Mouse (Mus musculus) embryonic facial prominence, embryonic 13.5 days (tissue): ENCODE results near the gene Zfp93. TPM values are rescaled to one million over a fixed set of nuclear protein-coding genes. Genes with fewer than 3 reads are reported as not detected.
"Not testable (repeated sequence)": the region's sequence is repeated elsewhere in the genome, so short reads cannot be mapped to it uniquely, and the experiment has no call there.

Experiments
- ATAC-seq: fragments of 200-750 bp; cut with Nextera tagmentation; 2 replicates; pipeline ENCODE4 v1.8.0; 2017; ENCODE audit warnings: low read depth; ENCODE audit not compliant: insufficient number of reproducible peaks, insufficient read depth, low FRiP score, low TSS enrichment
- H3K27ac ChIP-seq: fragments of 300-500 bp; sonication (generic); 2 replicates; pipeline ENCODE4 v1.5.1; 2015; ENCODE audit warnings: moderate library complexity, mild to moderate bottlenecking, inconsistent platforms
- H3K27me3 ChIP-seq: fragments of 300-500 bp; sonication (generic); 2 replicates; pipeline ENCODE4 v1.6.1; 2015; ENCODE audit warnings: mild to moderate bottlenecking, inconsistent platforms
- H3K36me3 ChIP-seq: fragments of 300-500 bp; sonication (generic); 2 replicates; pipeline ENCODE4 v1.6.1; 2015; ENCODE audit warnings: mild to moderate bottlenecking, inconsistent platforms
- H3K4me1 ChIP-seq: fragments of 300-500 bp; sonication (generic); 2 replicates; pipeline ENCODE4 v1.6.1; 2015; ENCODE audit warnings: inconsistent platforms
- H3K4me2 ChIP-seq: fragments of 300-500 bp; sonication (generic); 2 replicates; pipeline ENCODE4 v1.6.1; 2015; ENCODE audit warnings: moderate library complexity, mild to moderate bottlenecking, inconsistent platforms
- H3K4me3 ChIP-seq: fragments of 300-500 bp; sonication (generic); 2 replicates; pipeline ENCODE4 v1.5.1; 2015; ENCODE audit warnings: mild to moderate bottlenecking, inconsistent platforms
- H3K9ac ChIP-seq: fragments of 300-500 bp; sonication (generic); 2 replicates; pipeline ENCODE4 v1.6.1; 2015; ENCODE audit warnings: mild to moderate bottlenecking, inconsistent platforms
- H3K9me3 ChIP-seq: fragments of 300-500 bp; sonication (generic); 2 replicates; pipeline ENCODE4 v1.6.1; 2016; ENCODE audit warnings: inconsistent platforms
- WGBS: fragments of 180-500 bp; shearing (Covaris S2); methylation state at CpG from one replicate; pipeline ENCODE4 v1.1.7; 2015; ENCODE audit warnings: mixed read lengths; 5-methylcytosine and 5-hydroxymethylcytosine counted together
- polyA plus RNA-seq: library from polyadenylated mRNA; unstranded; fragments of >200 nt; fragmentation: Nextera tagmentation; extraction: Ambion mirVana; gene quantifications from 2 replicates; pipeline ENCODE4 v1.2.1, GENCODE M21; 2015

The Zfp93 gene
- polyA plus RNA-seq, 1 experiment from 2014 or later: 10.7 TPM

DNA sequence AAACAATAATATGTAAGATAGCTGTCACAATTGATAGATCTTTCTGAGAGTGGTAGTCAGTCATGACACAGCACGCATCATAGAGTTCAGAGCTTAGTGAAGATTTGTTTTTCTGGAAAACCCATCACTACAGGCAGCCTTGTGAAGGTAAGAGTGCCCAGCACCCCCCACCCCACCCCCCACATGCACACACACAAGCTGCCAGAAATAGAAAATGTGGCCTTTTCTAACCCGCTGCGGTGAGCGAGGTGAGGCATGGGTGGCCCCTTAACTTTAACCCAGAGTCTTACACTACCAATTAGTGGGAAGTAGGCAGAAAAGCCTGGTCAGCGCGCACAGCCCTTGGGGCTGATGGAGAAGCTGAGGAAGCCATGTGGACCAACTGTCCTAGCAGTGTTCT lies 971 bp downstream of the Zfp93 start:
- H3K4me1 ChIP-seq: peaks cover 4% of the 10 kb centered on the region
- H3K4me3 ChIP-seq: no peak overlapping the region
- WGBS: 96% methylated on average over 6 of the region's 6 CpGs
- H3K27me3 ChIP-seq: no peaks in the 10 kb centered on the region
- peaks cover 34% of the 10 kb centered on the region for H3K36me3 ChIP-seq
- H3K27ac ChIP-seq: no peak overlapping the region
- H3K4me2 ChIP-seq: peak overlapping the region; percentile 76
- ATAC-seq: no peak
- H3K9me3 ChIP-seq: no peaks in the 10 kb centered on the region
- H3K9ac ChIP-seq: no peak overlapping the region

DNA sequence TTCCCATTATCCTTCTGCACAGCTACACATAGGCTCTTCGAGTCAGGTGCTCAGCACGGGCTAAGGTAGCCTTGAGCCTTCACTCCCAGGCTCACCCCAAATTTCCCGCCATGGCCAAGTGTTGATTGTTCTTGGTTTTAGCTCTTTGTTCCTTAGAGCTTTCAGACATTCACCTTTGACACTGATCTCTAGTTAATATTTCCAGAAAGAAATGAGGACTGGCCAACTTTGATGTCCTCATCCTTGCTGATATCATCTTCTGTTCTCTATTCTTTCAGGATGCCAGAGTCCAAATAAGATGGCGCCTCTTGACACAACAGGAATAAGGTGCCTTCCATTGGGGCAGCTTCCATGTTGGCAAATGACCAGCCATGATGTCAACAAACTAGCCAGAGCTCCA lies 4.2 kb downstream of the Zfp93 start:
- no peaks in the 10 kb centered on the region for H3K9me3 ChIP-seq
- H3K4me2 ChIP-seq: no peak overlapping the region
- no peaks in the 10 kb centered on the region for H3K27me3 ChIP-seq
- no peak overlapping the region for H3K9ac ChIP-seq
- H3K36me3 ChIP-seq: peaks cover 47% of the 10 kb centered on the region
- ATAC-seq: no peak
- H3K27ac ChIP-seq: no peak overlapping the region
- 92% methylated on average over 4 of the region's 4 CpGs for WGBS
- peaks cover 4% of the 10 kb centered on the region for H3K4me1 ChIP-seq
- no peak overlapping the region for H3K4me3 ChIP-seq

DNA sequence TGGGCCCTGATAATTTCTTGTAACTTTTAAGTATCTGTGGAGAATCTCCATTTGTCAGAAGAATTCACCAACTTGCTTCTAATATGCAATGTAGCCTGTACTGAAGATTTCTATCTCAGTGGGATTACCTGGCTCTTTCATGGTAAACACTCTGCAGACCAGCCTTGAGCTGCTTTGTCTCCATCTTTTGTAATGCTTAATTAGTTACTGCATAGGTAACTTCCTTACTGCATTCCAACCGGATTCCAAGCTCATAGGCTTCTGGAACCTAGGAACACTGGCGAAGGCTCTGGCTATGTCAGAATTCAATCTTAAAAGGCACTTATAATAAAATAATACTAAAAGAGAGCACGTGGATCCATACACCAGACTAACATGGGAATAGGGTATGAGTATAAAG lies 8.6 kb downstream of the Zfp93 start:
- ATAC-seq, H3K4me3 ChIP-seq, H3K4me2 ChIP-seq, H3K4me1 ChIP-seq, H3K27ac ChIP-seq, H3K9me3 ChIP-seq, H3K9ac ChIP-seq, H3K27me3 ChIP-seq: not testable (repeated sequence)
- 86% methylated on average over 3 of the region's 3 CpGs for WGBS
- peaks cover 37% of the 10 kb centered on the region for H3K36me3 ChIP-seq

DNA sequence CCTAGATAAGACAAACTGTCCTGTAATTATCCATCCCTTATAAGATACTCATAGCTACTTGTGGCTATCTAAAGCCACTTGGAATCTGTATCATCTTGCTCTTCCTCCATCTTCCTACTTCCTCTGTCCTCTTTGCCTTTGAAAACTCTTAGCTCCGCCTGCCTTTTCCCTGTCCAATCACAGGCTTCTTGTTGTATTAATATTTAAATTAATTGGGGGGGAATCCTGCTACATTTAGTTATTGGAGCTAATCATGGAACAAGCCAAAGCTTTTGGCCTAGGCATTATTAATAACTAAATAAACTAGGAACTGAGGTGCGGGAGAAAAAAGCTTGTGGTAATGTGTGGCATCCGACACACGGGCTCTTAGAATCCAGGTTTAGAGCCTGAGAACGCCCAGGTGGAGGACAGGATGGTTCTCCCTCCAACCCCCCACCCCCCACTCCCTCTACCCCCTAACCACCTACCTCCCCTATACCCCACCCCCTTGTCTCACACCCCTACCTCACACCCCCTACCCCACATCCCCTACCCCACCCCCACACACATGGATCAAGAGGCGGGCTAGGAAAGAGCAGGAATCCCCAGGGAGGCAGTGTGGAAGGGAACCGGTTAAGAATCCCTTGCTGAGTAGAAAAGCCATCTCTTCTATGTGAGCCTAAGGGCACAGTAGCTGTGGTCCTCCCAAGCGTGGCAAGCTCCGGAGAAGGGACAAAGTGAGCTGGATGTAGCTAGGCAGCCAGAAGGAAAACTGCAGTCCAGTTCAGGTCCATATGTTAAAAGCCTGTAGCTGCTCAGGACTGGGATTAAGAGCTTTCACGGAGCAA lies 10.0 kb downstream of the Zfp93 start:
- H3K4me3 ChIP-seq: no peak overlapping the region
- no peak for ATAC-seq
- WGBS: 50% methylated on average over 10 of the region's 10 CpGs

DNA sequence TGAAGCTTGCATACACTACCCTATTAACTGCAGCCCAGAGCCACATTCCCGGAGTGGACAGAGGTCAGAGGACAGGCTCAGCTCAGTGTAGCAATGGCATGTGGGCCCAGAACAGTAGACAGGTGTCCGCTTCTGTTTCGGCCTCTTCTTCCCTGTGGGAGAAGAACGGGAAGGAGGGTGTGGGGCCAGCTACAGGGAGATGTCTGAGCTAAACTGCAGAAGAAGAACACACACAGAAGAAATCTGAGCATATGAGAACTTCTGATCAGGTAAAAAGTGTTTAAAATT lies 10.6 kb downstream of the Zfp93 start:
- WGBS: 45% methylated on average over 4 of the region's 4 CpGs
- H3K4me3 ChIP-seq: no peak overlapping the region

More for the DNA sequence above, 10.0 kb downstream of the Zfp93 start:
- no peak overlapping the region for H3K4me2 ChIP-seq
- peaks cover 22% of the 10 kb centered on the region for H3K36me3 ChIP-seq
- no peak overlapping the region for H3K27ac ChIP-seq
- no peaks in the 10 kb centered on the region for H3K9me3 ChIP-seq
- no peaks in the 10 kb centered on the region for H3K27me3 ChIP-seq
- no peaks in the 10 kb centered on the region for H3K4me1 ChIP-seq
- H3K9ac ChIP-seq: no peak overlapping the region

DNA sequence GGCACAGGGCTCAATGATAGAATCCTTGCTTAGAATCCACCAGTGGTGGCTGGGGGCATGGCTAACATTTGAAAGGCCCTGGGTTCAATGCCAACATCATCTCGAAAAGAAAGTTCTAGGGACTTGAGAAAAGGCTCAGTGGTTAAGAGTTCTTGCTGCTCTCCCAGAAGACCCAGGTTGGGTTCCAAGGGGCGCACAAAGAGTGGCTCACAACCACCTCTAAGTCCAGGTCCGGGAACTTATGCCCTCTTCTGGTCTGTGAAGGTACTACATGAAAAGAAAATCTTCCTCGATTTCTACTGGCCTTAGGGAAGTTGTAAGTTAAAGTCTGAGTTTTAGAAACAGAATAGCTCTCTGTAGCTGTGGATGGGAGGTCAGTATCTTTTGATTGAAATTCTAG lies 15.9 kb downstream of the Zfp93 start:
- WGBS: 46% methylated on average over 4 of the region's 4 CpGs
- no peak for ATAC-seq

More for the DNA sequence above, 10.6 kb downstream of the Zfp93 start:
- Histone ChIP-seq H3K9me3 (no peaks in the 10 kb centered on the region), H3K4me1 (no peaks in the 10 kb centered on the region), H3K4me2 (no peak overlapping the region), H3K36me3 (peaks cover 16% of the 10 kb centered on the region), H3K9ac (no peak overlapping the region), H3K27me3 (no peaks in the 10 kb centered on the region), H3K27ac (no peak overlapping the region)
- ATAC-seq: no peak

DNA sequence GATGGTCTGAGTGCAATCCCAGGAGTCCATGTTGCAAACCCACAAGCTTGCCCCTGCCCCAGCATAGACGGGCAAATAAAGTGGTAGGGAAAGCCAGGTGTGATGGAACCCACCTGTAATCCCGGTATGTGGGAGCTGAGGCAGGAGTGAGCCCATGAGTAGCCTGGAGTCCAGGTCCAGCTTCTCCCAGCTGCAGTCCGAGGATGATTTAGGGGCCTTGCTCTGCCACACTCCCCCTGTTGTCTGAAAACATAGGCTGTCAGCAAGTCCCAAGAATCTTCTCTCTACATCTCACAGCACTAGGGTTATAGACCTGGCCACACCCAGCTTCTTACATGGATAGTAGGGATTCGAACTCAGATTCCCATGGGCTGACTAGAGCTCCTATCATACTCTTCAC lies 16.7 kb downstream of the Zfp93 start:
- peaks cover 6% of the 10 kb centered on the region for H3K9me3 ChIP-seq
- 83% methylated on average over 4 of the region's 4 CpGs for WGBS
- H3K9ac ChIP-seq: no peak overlapping the region
- no peak overlapping the region for H3K4me3 ChIP-seq
- ATAC-seq: no peak
- no peaks in the 10 kb centered on the region for H3K27me3 ChIP-seq
- no peak overlapping the region for H3K4me2 ChIP-seq
- H3K36me3 ChIP-seq: peaks cover 52% of the 10 kb centered on the region
- H3K4me1 ChIP-seq: no peaks in the 10 kb centered on the region
- H3K27ac ChIP-seq: no peak overlapping the region

More for the DNA sequence above, 15.9 kb downstream of the Zfp93 start:
- no peak overlapping the region for H3K4me3 ChIP-seq
- peaks cover 1% of the 10 kb centered on the region; the same call in 1 of the 2 replicates for H3K9me3 ChIP-seq
- H3K9ac ChIP-seq: no peak overlapping the region
- no peaks in the 10 kb centered on the region for H3K4me1 ChIP-seq
- H3K4me2 ChIP-seq: no peak overlapping the region
- no peak overlapping the region for H3K27ac ChIP-seq
- no peaks in the 10 kb centered on the region for H3K27me3 ChIP-seq
- H3K36me3 ChIP-seq: peaks cover 44% of the 10 kb centered on the region

DNA sequence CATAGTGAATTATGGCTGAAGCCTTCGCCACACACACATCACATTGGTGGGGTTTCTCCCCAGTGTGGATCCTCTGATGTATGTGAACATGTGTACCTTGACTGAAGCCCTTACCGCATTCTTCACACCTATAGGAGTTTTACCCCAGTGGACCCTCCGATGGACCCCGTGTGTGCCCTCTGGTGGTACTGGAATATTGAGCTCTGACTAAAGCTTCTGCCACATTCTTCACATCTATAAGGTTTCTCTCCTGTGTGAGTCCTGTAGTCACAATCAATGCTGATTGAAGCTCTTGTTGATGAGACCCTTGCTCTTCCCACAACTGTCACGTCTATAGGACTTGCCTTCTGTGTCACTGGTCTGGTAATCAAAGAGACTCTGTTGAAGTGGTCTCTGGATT lies 17.4 kb downstream of the Zfp93 start:
- H3K4me1 ChIP-seq: no peaks in the 10 kb centered on the region
- peaks cover 6% of the 10 kb centered on the region for H3K9me3 ChIP-seq
- no peak overlapping the region for H3K4me2 ChIP-seq
- H3K27me3 ChIP-seq: no peaks in the 10 kb centered on the region
- H3K36me3 ChIP-seq: peaks cover 60% of the 10 kb centered on the region
- no peak for ATAC-seq
- no peak overlapping the region for H3K27ac ChIP-seq
- WGBS: 86% methylated on average over 5 of the region's 5 CpGs
- no peak overlapping the region for H3K4me3 ChIP-seq
- H3K9ac ChIP-seq: no peak overlapping the region

DNA sequence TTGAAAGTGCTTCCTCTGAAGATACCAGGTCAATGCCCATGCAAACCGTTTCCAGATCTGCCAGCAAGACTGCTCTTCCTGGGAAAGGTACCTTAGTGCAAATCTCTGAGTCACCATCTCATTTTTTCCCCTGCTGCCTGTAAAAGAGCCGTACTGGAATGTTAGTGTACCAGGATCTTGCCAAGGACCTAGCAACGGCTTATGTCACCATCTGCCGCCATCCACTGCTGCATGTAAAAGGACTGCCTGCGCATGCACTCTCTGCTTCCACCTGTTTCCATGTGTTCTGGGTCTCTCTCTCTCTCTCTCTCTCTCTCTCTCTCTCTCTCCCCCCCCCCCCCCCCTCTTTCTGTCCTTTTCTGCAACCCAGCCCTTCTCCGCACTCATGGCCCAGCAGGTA lies 18.3 kb downstream of the Zfp93 start:
- no peak overlapping the region for H3K4me3 ChIP-seq
- peaks cover 6% of the 10 kb centered on the region for H3K9me3 ChIP-seq
- H3K36me3 ChIP-seq: peaks cover 68% of the 10 kb centered on the region
- H3K4me1 ChIP-seq: no peaks in the 10 kb centered on the region
- no peak for ATAC-seq
- H3K27me3 ChIP-seq: no peaks in the 10 kb centered on the region
- H3K27ac ChIP-seq: no peak overlapping the region
- 93% methylated on average over 6 of the region's 6 CpGs for WGBS
- no peak overlapping the region for H3K4me2 ChIP-seq
- H3K9ac ChIP-seq: no peak overlapping the region

DNA sequence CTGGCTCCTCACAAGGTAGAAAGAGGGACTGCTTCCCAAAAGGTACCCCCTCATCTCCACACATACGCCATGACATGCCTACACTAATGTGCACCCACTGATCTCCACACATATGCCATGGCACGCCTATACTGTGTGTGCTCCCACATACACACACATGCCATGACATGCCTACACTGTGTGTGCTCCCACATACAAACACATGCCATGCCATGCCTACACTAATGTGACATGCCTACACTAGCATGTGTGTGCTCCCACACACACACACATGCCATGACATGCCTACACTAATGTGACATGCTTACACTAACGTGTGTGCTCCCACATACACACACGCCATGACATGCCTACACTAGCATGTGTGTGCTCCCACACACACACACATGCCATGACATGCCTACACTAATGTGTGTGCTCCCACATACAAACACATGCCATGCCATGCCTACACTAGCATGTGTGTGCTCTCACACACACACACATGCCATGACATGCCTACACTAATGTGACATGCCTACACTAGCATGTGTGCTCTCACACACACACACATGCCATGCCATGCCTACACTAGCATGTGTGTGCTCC lies 20.0 kb downstream of the Zfp93 start:
- no peak for ATAC-seq
- Histone ChIP-seq H3K36me3 (peaks cover 85% of the 10 kb centered on the region), H3K27ac (no peak overlapping the region), H3K4me2 (no peak overlapping the region), H3K9ac (no peak overlapping the region), H3K4me3 (no peak overlapping the region), H3K4me1 (no peaks in the 10 kb centered on the region), H3K9me3 (peaks cover 6% of the 10 kb centered on the region), H3K27me3 (no peaks in the 10 kb centered on the region)
- 97% methylated on average over 4 of the region's 4 CpGs for WGBS

DNA sequence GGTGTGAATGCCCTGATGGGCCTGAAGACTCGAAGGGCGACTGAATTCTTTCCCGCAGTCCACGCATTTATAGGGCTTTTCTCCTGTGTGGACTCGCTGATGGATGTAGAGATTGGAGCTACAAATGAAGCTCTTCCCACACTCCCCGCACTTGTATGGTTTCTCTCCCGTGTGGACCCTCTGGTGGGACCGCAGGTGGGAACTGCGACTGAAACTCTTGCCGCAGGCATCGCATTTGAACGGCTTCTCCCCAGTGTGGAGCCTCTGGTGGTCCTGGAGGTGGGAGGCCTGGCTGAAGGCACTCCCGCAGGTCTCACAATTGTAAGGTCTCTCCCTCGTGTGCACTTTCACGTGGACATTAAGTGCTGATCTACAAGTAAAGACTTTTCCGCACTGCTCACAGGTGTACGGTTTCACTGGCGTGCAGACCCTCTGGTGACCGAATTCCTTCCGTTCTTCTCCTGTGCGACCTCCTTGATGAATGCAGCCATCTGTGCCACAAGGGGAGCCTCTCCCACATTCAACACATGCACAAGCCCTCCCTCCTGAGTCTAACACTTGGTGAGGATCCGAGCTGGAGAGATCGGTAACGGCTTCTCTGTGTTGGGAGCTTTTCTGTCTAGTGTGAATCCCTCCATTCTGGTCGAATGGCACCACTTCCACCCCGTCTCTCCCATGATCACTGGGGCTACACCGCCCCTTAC lies 21.3 kb downstream of the Zfp93 start:
- no peak for ATAC-seq
- H3K4me2 ChIP-seq: no peak overlapping the region
- H3K27me3 ChIP-seq: no peaks in the 10 kb centered on the region
- no peak overlapping the region for H3K4me3 ChIP-seq
- no peaks in the 10 kb centered on the region for H3K4me1 ChIP-seq
- H3K27ac ChIP-seq: no peak overlapping the region
- H3K9me3 ChIP-seq: peaks cover 6% of the 10 kb centered on the region
- H3K36me3 ChIP-seq: peaks cover 98% of the 10 kb centered on the region
- no peak overlapping the region for H3K9ac ChIP-seq
- 93% methylated on average over 27 of the region's 27 CpGs for WGBS
